Mouse (Mus musculus) heart, embryonic 16.5 days (tissue): Measurements from ENCODE around the gene Grin2b. TPM values are rescaled to one million over a fixed set of nuclear protein-coding genes. Genes with fewer than 3 reads are reported as not detected.

Experiments used
- ATAC-seq: fragments of 200-750 bp; cut with Nextera tagmentation; replicated peaks from 2 replicates; pipeline ENCODE4 v1.8.0; 2017; ENCODE audit warnings: moderate number of reproducible peaks; ENCODE audit not compliant: insufficient read depth, low FRiP score; ENCODE audit errors: extremely low read depth
- H3K27ac ChIP-seq: fragments of 300-500 bp; sonication (generic); 2 replicates; pipeline ENCODE4 v1.5.1; 2014; ENCODE audit warnings: mild to moderate bottlenecking, low read length, control low read depth, moderate library complexity
- H3K27me3 ChIP-seq: fragments of 300-500 bp; sonication (generic); 2 replicates; pipeline ENCODE4 v1.6.1; 2014; ENCODE audit warnings: low read length, mixed read lengths; ENCODE audit not compliant: control insufficient read depth, insufficient read depth
- H3K36me3 ChIP-seq: fragments of 300-500 bp; sonication (generic); 2 replicates; pipeline ENCODE4 v1.6.1; 2014; ENCODE audit not compliant: control insufficient read depth, insufficient read depth
- H3K4me1 ChIP-seq: fragments of 300-500 bp; sonication (generic); 2 replicates; pipeline ENCODE4 v1.6.1; 2014; ENCODE audit warnings: low read length, mixed read lengths; ENCODE audit not compliant: control insufficient read depth, insufficient read depth
- H3K4me2 ChIP-seq: fragments of 300-500 bp; sonication (generic); 2 replicates; pipeline ENCODE4 v1.6.1; 2014; ENCODE audit warnings: low read depth, mild to moderate bottlenecking, control low read depth, low read length
- H3K4me3 ChIP-seq: fragments of 300-500 bp; sonication (generic); 2 replicates; pipeline ENCODE4 v1.5.1; 2014; ENCODE audit warnings: mild to moderate bottlenecking, control low read depth, low read length
- H3K9ac ChIP-seq: fragments of 300-500 bp; sonication (generic); 2 replicates; pipeline ENCODE4 v1.6.1; 2014; ENCODE audit warnings: low read length, control low read depth
- H3K9me3 ChIP-seq: fragments of 300-500 bp; sonication (generic); replicated peaks from 2 replicates; pipeline ENCODE4 v1.6.1; 2016; ENCODE audit warnings: low read length; ENCODE audit not compliant: control insufficient read depth
- WGBS: fragments of 180-500 bp; shearing (Covaris S2); extraction: QIAGEN DNeasy Blood & Tissue Kit; methylation state at CpG from one replicate; pipeline ENCODE4 v1.1.7; 2014; 5-methylcytosine and 5-hydroxymethylcytosine counted together
- microRNA-seq: library from miRNA; unstranded; fragments of <30 nt; microRNA quantifications from one replicate; pipeline ENCODE4, GENCODE M21; 2017
- polyA plus RNA-seq: library from polyadenylated mRNA; unstranded; fragments of >200 nt; fragmentation: Nextera tagmentation; extraction: Ambion mirVana; gene quantifications from 2 replicates; pipeline ENCODE4 v1.2.1, GENCODE M21; 2015

The Grin2b gene
- polyA plus RNA-seq, 1 experiment from 2014 or later = under 0.01 TPM

- 80% methylated on average over 14 of the region's 14 CpGs for WGBS
- no peaks in the 10 kb centered on the region for H3K4me1 ChIP-seq
- H3K27me3 ChIP-seq = no peaks in the 10 kb centered on the region
- no peaks in the 10 kb centered on the region for H3K36me3 ChIP-seq
- ATAC-seq = no peak
- H3K4me3 ChIP-seq = no peak overlapping the region
- no peak overlapping the region for H3K9ac ChIP-seq
- no peak overlapping the region for H3K27ac ChIP-seq
- H3K4me2 ChIP-seq = no peak overlapping the region
- H3K9me3 ChIP-seq = peaks cover 3% of the 10 kb centered on the region; the same call in 1 of the 2 replicates
These were observed 493.1 kb downstream of the Grin2b start for GRCm38 (mm10) chr6:135680105-135680710.

- no peak overlapping the region for H3K4me2 ChIP-seq
- peaks cover 5% of the 10 kb centered on the region; the same call in 1 of the 2 replicates for H3K9me3 ChIP-seq
- H3K9ac ChIP-seq = no peak overlapping the region
- H3K27me3 ChIP-seq = no peaks in the 10 kb centered on the region
- H3K4me3 ChIP-seq = no peak overlapping the region
- no peak for ATAC-seq
- H3K4me1 ChIP-seq = no peaks in the 10 kb centered on the region
- H3K36me3 ChIP-seq = no peaks in the 10 kb centered on the region
- no peak overlapping the region for H3K27ac ChIP-seq
- 33% methylated on average over 4 of the region's 4 CpGs for WGBS
These were observed 498.9 kb downstream of the Grin2b start for GRCm38 (mm10) chr6:135674380-135674779.

- Histone ChIP-seq H3K36me3 (no peaks in the 10 kb centered on the region), H3K9me3 (peaks cover 5% of the 10 kb centered on the region; the same call in 1 of the 2 replicates), H3K4me3 (no peak overlapping the region), H3K4me1 (no peaks in the 10 kb centered on the region), H3K27me3 (no peaks in the 10 kb centered on the region), H3K4me2 (no peak overlapping the region), H3K9ac (no peak overlapping the region), H3K27ac (no peak overlapping the region)
- no peak for ATAC-seq
These were observed 501.3 kb downstream of the Grin2b start for GRCm38 (mm10) chr6:135672003-135672402.

Small RNA genes lying within 50 kb of the gene (microRNA-seq; reads per million reads assigned to microRNA genes)
- not detected for gene Gm22892

Other genes with a start within 250 kb of the Grin2b start
- not detected in 2 replicates for gene Gm8994, start 154.0 kb upstream of the Grin2b start, polyA plus RNA-seq
- not detected in 2 replicates for gene E330021D16Rik, start 242.1 kb upstream of the Grin2b start, polyA plus RNA-seq